Mouse (Mus musculus): ENCODE data around the gene Esr2. TPM values are rescaled to one million over a fixed set of nuclear protein-coding genes. Genes with fewer than 3 reads are reported as not detected.
"Not testable (repeated sequence)": the region's sequence is repeated elsewhere in the genome, so short reads cannot be mapped to it uniquely, and the experiment has no call there.

The Esr2 gene
- polyA plus RNA-seq, 1 experiment = 0.49 TPM

DNA sequence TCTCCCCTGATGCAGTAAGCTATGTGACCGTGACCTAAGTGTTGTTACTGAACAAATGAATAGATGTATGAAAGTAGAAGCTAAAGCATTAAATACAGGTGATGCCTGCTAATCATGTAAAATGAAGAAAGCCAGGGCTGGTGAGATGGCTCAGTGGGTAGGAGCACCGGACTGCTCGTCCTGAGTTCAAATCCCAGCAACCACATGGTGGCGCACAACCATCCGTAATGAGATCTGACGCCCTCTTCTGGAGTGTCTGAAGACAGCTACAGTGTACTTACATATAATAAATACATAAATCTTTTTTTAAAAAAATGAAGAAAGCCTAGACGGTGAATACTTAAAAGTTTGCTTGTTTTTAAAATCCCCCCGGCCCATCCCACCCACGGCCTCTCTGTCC is 44.0 kb downstream of the Esr2 start:
- not testable (repeated sequence) for H3K27me3 ChIP-seq (ENCODE audit: control insufficient read depth, insufficient read depth, low read length, poor library complexity, severe bottlenecking); H3K9ac ChIP-seq (ENCODE audit: low read depth, poor library complexity, severe bottlenecking); H3K27ac ChIP-seq (ENCODE audit: insufficient read depth, low read length); H3K4me1 ChIP-seq (ENCODE audit: control insufficient read depth, insufficient read depth, low read length); H3K9me3 ChIP-seq (replicated peaks; ENCODE audit: control insufficient read depth, insufficient read depth, low read length, poor library complexity, severe bottlenecking); H3K36me3 ChIP-seq (ENCODE audit: control insufficient read depth, insufficient read depth, low read length, poor library complexity, severe bottlenecking); H3K4me3 ChIP-seq (ENCODE audit: low read depth, low read length)
- peak; percentile 43 for TF ChIP-seq CTCF (IDR thresholded peaks at IDR 0.05; ENCODE audit: low read depth, low read length)

DNA sequence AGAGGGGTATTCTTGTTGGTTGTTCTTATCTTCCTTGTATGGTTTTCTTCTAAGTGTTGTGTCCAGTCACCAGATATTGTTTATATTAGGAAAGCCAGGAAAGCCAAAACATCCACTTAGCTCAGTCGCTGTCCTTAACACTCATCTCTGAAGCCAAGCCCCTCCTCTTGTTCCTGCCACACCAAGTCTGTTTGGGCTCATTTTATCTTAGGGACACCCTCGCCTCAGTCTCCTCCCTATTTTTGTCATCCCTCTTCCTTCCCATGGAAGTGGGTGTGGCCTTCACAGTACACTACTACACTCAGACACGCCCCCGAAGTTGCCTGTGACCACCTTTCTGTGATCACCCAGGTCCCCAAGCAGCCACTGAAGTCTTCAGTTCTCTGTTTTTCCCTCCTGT is 44.5 kb downstream of the Esr2 start:
- no peak for TF ChIP-seq CTCF (IDR thresholded peaks at IDR 0.05; ENCODE audit: low read depth, low read length)
- Histone ChIP-seq H3K9me3 (replicated peaks; ENCODE audit: control insufficient read depth, insufficient read depth, low read length, poor library complexity, severe bottlenecking) (no peaks in the 10 kb centered on the region), H3K4me3 (ENCODE audit: low read depth, low read length) (no peak overlapping the region), H3K36me3 (ENCODE audit: control insufficient read depth, insufficient read depth, low read length, poor library complexity, severe bottlenecking) (no peaks in the 10 kb centered on the region), H3K9ac (ENCODE audit: low read depth, poor library complexity, severe bottlenecking) (no peak overlapping the region), H3K4me1 (ENCODE audit: control insufficient read depth, insufficient read depth, low read length) (no peaks in the 10 kb centered on the region), H3K27ac (ENCODE audit: insufficient read depth, low read length) (no peak overlapping the region), H3K27me3 (ENCODE audit: control insufficient read depth, insufficient read depth, low read length, poor library complexity, severe bottlenecking) (no peaks in the 10 kb centered on the region; the same call in 1 of the 2 replicates)

DNA sequence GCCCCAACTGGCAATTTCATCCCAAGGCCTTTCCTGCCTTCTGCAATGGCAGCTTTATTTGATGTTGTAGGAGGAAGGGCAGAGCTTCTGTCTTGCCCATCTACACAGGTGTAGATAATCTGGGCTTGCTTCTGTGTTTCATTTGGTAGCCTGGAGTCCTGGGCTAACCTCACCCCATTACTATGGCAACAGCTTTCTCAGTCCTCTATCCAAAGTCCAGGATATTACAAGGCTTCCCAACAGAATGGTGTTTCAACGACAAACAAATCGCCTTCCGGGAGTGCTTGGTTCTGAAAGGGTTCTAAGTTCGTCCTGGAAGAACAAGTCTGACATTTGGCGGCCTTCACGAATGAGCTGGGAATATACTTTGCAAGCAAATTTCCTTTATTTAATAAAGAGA is 46.2 kb downstream of the Esr2 start:
- no peak for TF ChIP-seq EP300 (IDR thresholded peaks at IDR 0.05; ENCODE audit: insufficient read depth, low read depth, low read length)
- no peak for TF ChIP-seq POLR2A (IDR thresholded peaks at IDR 0.05; ENCODE audit: insufficient read depth, low read length)
- TF ChIP-seq CTCF (IDR thresholded peaks at IDR 0.05; ENCODE audit: low read depth, low read length) = no peak
- H3K9ac ChIP-seq (ENCODE audit: low read depth, poor library complexity, severe bottlenecking) = no peak overlapping the region
- H3K27me3 ChIP-seq (ENCODE audit: control insufficient read depth, insufficient read depth, low read length, poor library complexity, severe bottlenecking) = no peaks in the 10 kb centered on the region; the same call in 1 of the 2 replicates
- H3K27ac ChIP-seq (ENCODE audit: insufficient read depth, low read length) = no peak overlapping the region
- no peaks in the 10 kb centered on the region for H3K9me3 ChIP-seq (replicated peaks; ENCODE audit: control insufficient read depth, insufficient read depth, low read length, poor library complexity, severe bottlenecking)
- H3K36me3 ChIP-seq (ENCODE audit: control insufficient read depth, insufficient read depth, low read length, poor library complexity, severe bottlenecking) = no peaks in the 10 kb centered on the region
- H3K4me3 ChIP-seq (ENCODE audit: low read depth, low read length) = no peak overlapping the region
- H3K4me1 ChIP-seq (ENCODE audit: control insufficient read depth, insufficient read depth, low read length) = no peaks in the 10 kb centered on the region

DNA sequence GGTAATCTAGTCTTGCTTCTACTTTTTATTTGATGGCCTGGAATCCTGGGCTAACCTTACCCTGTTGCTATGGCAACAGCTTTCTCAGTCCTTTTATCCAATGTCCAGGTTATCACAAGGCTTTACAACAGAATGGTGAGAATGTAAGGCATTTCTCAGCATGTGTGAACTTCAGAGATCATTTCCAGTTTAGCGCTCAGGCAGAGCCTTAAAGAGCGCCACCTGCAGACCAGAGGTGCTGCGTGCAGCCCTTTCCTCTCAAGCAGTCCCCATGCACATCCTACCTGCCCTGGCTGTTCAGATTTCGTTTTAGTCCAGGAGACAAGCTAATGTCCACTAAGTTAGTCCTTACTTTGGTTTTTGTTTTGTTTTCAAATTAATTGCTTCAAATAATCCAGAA is 46.8 kb downstream of the Esr2 start:
- no peaks in the 10 kb centered on the region for H3K36me3 ChIP-seq (ENCODE audit: control insufficient read depth, insufficient read depth, low read length, poor library complexity, severe bottlenecking)
- no peaks in the 10 kb centered on the region for H3K9me3 ChIP-seq (replicated peaks; ENCODE audit: control insufficient read depth, insufficient read depth, low read length, poor library complexity, severe bottlenecking)
- no peak overlapping the region for H3K9ac ChIP-seq (ENCODE audit: low read depth, poor library complexity, severe bottlenecking)
- peak; percentile 96 for TF ChIP-seq CTCF (IDR thresholded peaks at IDR 0.05; ENCODE audit: low read depth, low read length)
- no peak for TF ChIP-seq POLR2A (IDR thresholded peaks at IDR 0.05; ENCODE audit: insufficient read depth, low read length)
- no peak for TF ChIP-seq EP300 (IDR thresholded peaks at IDR 0.05; ENCODE audit: insufficient read depth, low read depth, low read length)
- H3K4me3 ChIP-seq (ENCODE audit: low read depth, low read length) = no peak overlapping the region
- no peaks in the 10 kb centered on the region; the same call in 1 of the 2 replicates for H3K27me3 ChIP-seq (ENCODE audit: control insufficient read depth, insufficient read depth, low read length, poor library complexity, severe bottlenecking)
- no peak overlapping the region for H3K27ac ChIP-seq (ENCODE audit: insufficient read depth, low read length)
- H3K4me1 ChIP-seq (ENCODE audit: control insufficient read depth, insufficient read depth, low read length) = no peaks in the 10 kb centered on the region

DNA sequence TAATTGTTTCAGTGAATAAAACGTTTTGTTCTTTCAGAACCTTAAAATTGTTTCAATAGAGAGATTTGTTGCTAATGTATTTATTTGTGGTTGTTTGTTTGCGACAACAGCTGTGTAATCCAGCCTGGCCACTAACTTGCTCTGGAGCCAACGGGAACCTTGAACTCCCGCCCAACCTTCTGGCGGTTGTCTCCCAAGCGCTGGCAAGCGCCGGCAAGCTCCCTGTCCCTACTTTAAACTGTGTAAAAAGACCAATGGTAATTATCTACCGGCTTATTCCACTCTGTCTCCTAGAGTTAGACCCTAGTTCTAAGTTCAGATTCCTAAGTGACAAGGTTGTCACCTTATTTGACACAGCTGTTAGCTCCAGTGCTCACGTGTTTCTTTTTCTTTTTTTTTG is 48.2 kb downstream of the Esr2 start:
- H3K9me3 ChIP-seq (replicated peaks; ENCODE audit: control insufficient read depth, insufficient read depth, low read length, poor library complexity, severe bottlenecking) = no peaks in the 10 kb centered on the region
- H3K4me1 ChIP-seq (ENCODE audit: control insufficient read depth, insufficient read depth, low read length) = no peaks in the 10 kb centered on the region
- no peak overlapping the region for H3K9ac ChIP-seq (ENCODE audit: low read depth, poor library complexity, severe bottlenecking)
- H3K36me3 ChIP-seq (ENCODE audit: control insufficient read depth, insufficient read depth, low read length, poor library complexity, severe bottlenecking) = no peaks in the 10 kb centered on the region
- H3K27ac ChIP-seq (ENCODE audit: insufficient read depth, low read length) = no peak overlapping the region
- H3K27me3 ChIP-seq (ENCODE audit: control insufficient read depth, insufficient read depth, low read length, poor library complexity, severe bottlenecking) = no peaks in the 10 kb centered on the region; the same call in 1 of the 2 replicates
- TF ChIP-seq CTCF (IDR thresholded peaks at IDR 0.05; ENCODE audit: low read depth, low read length) (no peak), EP300 (IDR thresholded peaks at IDR 0.05; ENCODE audit: insufficient read depth, low read depth, low read length) (no peak), POLR2A (IDR thresholded peaks at IDR 0.05; ENCODE audit: insufficient read depth, low read length) (no peak)
- H3K4me3 ChIP-seq (ENCODE audit: low read depth, low read length) = no peak overlapping the region

DNA sequence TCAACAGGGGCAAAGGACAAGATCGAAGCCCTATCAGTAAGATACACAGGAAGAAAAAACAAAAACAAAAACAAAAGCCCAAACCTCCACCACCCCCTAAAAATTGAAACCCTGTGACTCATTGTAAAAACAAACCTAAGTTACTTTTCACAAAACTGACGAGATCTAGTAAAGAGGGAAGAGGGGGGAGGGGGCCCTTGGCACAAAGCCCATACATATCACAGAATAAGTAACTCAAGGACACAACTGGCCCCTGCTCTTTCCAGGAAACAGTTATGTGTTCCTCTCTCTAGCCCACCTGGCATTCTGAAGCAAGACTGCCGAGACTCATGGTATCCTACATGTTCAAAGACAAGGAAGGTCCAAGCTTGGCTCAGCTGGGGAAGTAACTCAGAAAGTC is 48.8 kb downstream of the Esr2 start:
- no peaks in the 10 kb centered on the region for H3K9me3 ChIP-seq (replicated peaks; ENCODE audit: control insufficient read depth, insufficient read depth, low read length, poor library complexity, severe bottlenecking)
- H3K4me3 ChIP-seq (ENCODE audit: low read depth, low read length) = no peak overlapping the region
- no peaks in the 10 kb centered on the region for H3K4me1 ChIP-seq (ENCODE audit: control insufficient read depth, insufficient read depth, low read length)
- TF ChIP-seq CTCF (IDR thresholded peaks at IDR 0.05; ENCODE audit: low read depth, low read length) = no peak
- TF ChIP-seq EP300 (IDR thresholded peaks at IDR 0.05; ENCODE audit: insufficient read depth, low read depth, low read length) = no peak
- TF ChIP-seq POLR2A (IDR thresholded peaks at IDR 0.05; ENCODE audit: insufficient read depth, low read length) = no peak
- H3K27ac ChIP-seq (ENCODE audit: insufficient read depth, low read length) = no peak overlapping the region
- no peaks in the 10 kb centered on the region for H3K36me3 ChIP-seq (ENCODE audit: control insufficient read depth, insufficient read depth, low read length, poor library complexity, severe bottlenecking)
- no peaks in the 10 kb centered on the region; the same call in 1 of the 2 replicates for H3K27me3 ChIP-seq (ENCODE audit: control insufficient read depth, insufficient read depth, low read length, poor library complexity, severe bottlenecking)
- H3K9ac ChIP-seq (ENCODE audit: low read depth, poor library complexity, severe bottlenecking) = no peak overlapping the region

All from ES-Bruce4 (cell line).